Comparison of ENCODE assay signal across 9 mouse cellular contexts in genomic region chr11:22982846-22983245, GRCm38 (mm10). TPM values are rescaled to one million over a fixed set of nuclear protein-coding genes. Genes with fewer than 3 reads are reported as not detected.
DNase-seq lines count a peak whose midpoint lies in the region; ATAC-seq and TF ChIP-seq lines count a peak whose summit lies in the region.
"Had no signal": no experiment of that assay in that cellular context is flagged by ENCODE, and none has a peak within 500 bp of the region (broad histone marks: within the 10 kb centered on the region; RNA-seq: fewer than 3 reads in every experiment).

No protein-coding gene starts in this region.

- H3K4me1 ChIP-seq in lung, embryonic 15.5 days: peaks cover 23% of the 10 kb centered on the region
- peaks cover 5% of the 10 kb centered on the region for H3K4me1 ChIP-seq in hindbrain, postnatal 0 days (ENCODE audit: insufficient read depth, low read length)
- H3K4me1 ChIP-seq in neural tube, embryonic 13.5 days (replicated peaks): peaks cover 39% of the 10 kb centered on the region

- no peak for DNase-seq in gastrocnemius, adult 2 months
- no peak for DNase-seq in gastrocnemius, postnatal 4 days (ENCODE audit: low spot score in 2 of 2)
- no peak for DNase-seq in lung, postnatal 14 days
- no peak for DNase-seq in hindbrain, postnatal 0 days (ENCODE audit: low spot score)

- TF ChIP-seq CTCF in gastrocnemius, adult 2 months (IDR thresholded peaks at IDR 0.05): no peak
- no peak for TF ChIP-seq CTCF in hindbrain, postnatal 0 days (IDR thresholded peaks at IDR 0.05; ENCODE audit: low read depth)

- no peak for ATAC-seq in lung, embryonic 15.5 days (ENCODE audit: borderline replicate concordance, extremely low read depth, low FRiP score, low TSS enrichment)
- ATAC-seq in hindbrain, postnatal 0 days: no peak
- ATAC-seq in neural tube, embryonic 13.5 days (ENCODE audit: low read depth): no peak
- no peak for ATAC-seq in erythroid progenitor cell, adult 5-6 weeks (replicated peaks; ENCODE audit: low FRiP score, poor library complexity, severe bottlenecking)
- ATAC-seq in monocyte, adult 5-6 weeks (replicated peaks; ENCODE audit: insufficient number of reproducible peaks, low FRiP score, low TSS enrichment, poor library complexity, severe bottlenecking): no peak

- H3K9ac ChIP-seq in lung, embryonic 15.5 days: no peak overlapping the region
- no peak overlapping the region; the same call in 1 of the 2 replicates for H3K9ac ChIP-seq in hindbrain, postnatal 0 days (replicated peaks; ENCODE audit: low read length)
- no peak overlapping the region for H3K9ac ChIP-seq in neural tube, embryonic 13.5 days

- 72% methylated on average over 6 of the region's 6 CpGs for WGBS in lung, embryonic 15.5 days
- 72% methylated on average over 6 of the region's 6 CpGs for WGBS in hindbrain, postnatal 0 days
- 77% methylated on average over 6 of the region's 6 CpGs for WGBS in neural tube, embryonic 13.5 days

- no peaks in the 10 kb centered on the region for H3K9me3 ChIP-seq in lung, embryonic 15.5 days
- H3K9me3 ChIP-seq in hindbrain, postnatal 0 days (ENCODE audit: low read length): no peaks in the 10 kb centered on the region
- no peaks in the 10 kb centered on the region for H3K9me3 ChIP-seq in neural tube, embryonic 13.5 days
- H3K9me3 ChIP-seq: midbrain, embryonic 12.5 days had no signal

- no peaks in the 10 kb centered on the region for H3K27me3 ChIP-seq in lung, embryonic 15.5 days
- H3K27me3 ChIP-seq in hindbrain, postnatal 0 days (ENCODE audit: insufficient read depth, low read length): no peaks in the 10 kb centered on the region
- H3K27me3 ChIP-seq in neural tube, embryonic 13.5 days: no peaks in the 10 kb centered on the region
- H3K27me3 ChIP-seq: midbrain, embryonic 12.5 days had no signal

- peak overlapping the region; percentile 96 for H3K4me3 ChIP-seq in gastrocnemius, adult 2 months
- no peak overlapping the region for H3K4me3 ChIP-seq in lung, embryonic 15.5 days
- peak overlapping the region; percentile 53; the same call in 1 of the 2 replicates for H3K4me3 ChIP-seq in hindbrain, postnatal 0 days (ENCODE audit: low read length)
- peak overlapping the region; percentile 65; the same call in 1 of the 2 replicates for H3K4me3 ChIP-seq in neural tube, embryonic 13.5 days

- H3K4me2 ChIP-seq in lung, embryonic 15.5 days: peak overlapping the region; percentile 70
- H3K4me2 ChIP-seq in hindbrain, postnatal 0 days (ENCODE audit: low read depth, low read length): peak overlapping the region; percentile 89
- peak overlapping the region; percentile 84 for H3K4me2 ChIP-seq in neural tube, embryonic 13.5 days

- peaks cover 9% of the 10 kb centered on the region; the same call in 1 of the 2 replicates for H3K36me3 ChIP-seq in lung, embryonic 15.5 days
- peaks cover 4% of the 10 kb centered on the region; the same call in 1 of the 2 replicates for H3K36me3 ChIP-seq in hindbrain, postnatal 0 days (ENCODE audit: insufficient read depth, low read length)
- H3K36me3 ChIP-seq in neural tube, embryonic 13.5 days: peaks cover 6% of the 10 kb centered on the region

- H3K27ac ChIP-seq in gastrocnemius, adult 2 months: peak overlapping the region; percentile 95
- no peak overlapping the region for H3K27ac ChIP-seq in lung, embryonic 15.5 days
- peak overlapping the region; percentile 86; the same call in 1 of the 2 replicates for H3K27ac ChIP-seq in hindbrain, postnatal 0 days
- H3K27ac ChIP-seq in neural tube, embryonic 13.5 days (replicated peaks): peak overlapping the region; percentile 95; the same call in 1 of the 2 replicates

- intact Hi-C loops in gastrocnemius, adult 2 months (cut with DNase I): loop anchor here (10.0 kb wide), 1 partner anchor 512 kb away; the partner anchor contains the start of gene Ahsa2

RNA-seq across cellular contexts. Expression of gene Commd1, which starts 0.7 kb away (rescaled TPM):
- total RNA-seq in gastrocnemius, adult 2 months (2021): 100 to 1,000 TPM in 1 of 2 experiments, 10 to 100 TPM in 1; 89.3 to 105 TPM
- 100 to 1,000 TPM; 139 to 159 TPM for total RNA-seq in gastrocnemius, postnatal 4 days (2021)
- 368 and 400 TPM in 2 replicates for polyA plus RNA-seq in lung, embryonic 15.5 days (2015; fragmentation: Nextera tagmentation; extraction: Ambion mirVana)
- 11.6 and 15.5 TPM in 2 replicates for total RNA-seq in hindbrain, postnatal 0 days (2014; rRNA removed)
- 242 and 247 TPM in 2 replicates for polyA plus RNA-seq in hindbrain, postnatal 0 days (2015; fragmentation: Nextera tagmentation; extraction: Ambion mirVana)
- 302 and 308 TPM in 2 replicates for polyA plus RNA-seq in neural tube, embryonic 13.5 days (2015; fragmentation: Nextera tagmentation; extraction: Ambion mirVana)
- 38.1 and 66.7 TPM in 2 replicates for total RNA-seq in erythroid progenitor cell, adult 5-6 weeks (2015; ENCODE audit: low replicate concordance)
- 30.7 and 36.3 TPM in 2 replicates for total RNA-seq in erythroid progenitor cell, adult 5-6 weeks (2017; ENCODE audit: low replicate concordance)
- total RNA-seq in monocyte, adult 5-6 weeks (2017): 42.8 to 84.2 TPM (median 45.9 TPM) in 3 replicates

RNA-seq across cellular contexts. Expression of gene Gm28048, which starts 1.0 kb away (rescaled TPM):
- total RNA-seq in gastrocnemius, adult 2 months (2021): 1 to 10 TPM; 1.8 to 2.1 TPM
- total RNA-seq in gastrocnemius, postnatal 4 days (2021): 1 to 10 TPM; 5.5 to 6.5 TPM
- polyA plus RNA-seq in lung, embryonic 15.5 days (2015; fragmentation: Nextera tagmentation; extraction: Ambion mirVana): 14.6 and 16.3 TPM in 2 replicates
- total RNA-seq in hindbrain, postnatal 0 days (2014; rRNA removed): not detected in 2 replicates
- 3.2 and 3.4 TPM in 2 replicates for polyA plus RNA-seq in hindbrain, postnatal 0 days (2015; fragmentation: Nextera tagmentation; extraction: Ambion mirVana)
- polyA plus RNA-seq in neural tube, embryonic 13.5 days (2015; fragmentation: Nextera tagmentation; extraction: Ambion mirVana): 6.7 and 7.4 TPM in 2 replicates
- total RNA-seq in erythroid progenitor cell, adult 5-6 weeks (2015; ENCODE audit: low replicate concordance): 13.0 and 16.9 TPM in 2 replicates
- 1.6 and 13.6 TPM in 2 replicates for total RNA-seq in erythroid progenitor cell, adult 5-6 weeks (2017; ENCODE audit: low replicate concordance)
- total RNA-seq in monocyte, adult 5-6 weeks (2017): 21.3 to 32.3 TPM (median 25.1 TPM) in 3 replicates

RNA-seq across cellular contexts. Expression of gene Cct4, which starts 7.5 kb away (rescaled TPM):
- 100 to 1,000 TPM in 1 of 2 experiments, 10 to 100 TPM in 1; 99.6 to 110 TPM for total RNA-seq in gastrocnemius, adult 2 months (2021)
- total RNA-seq in gastrocnemius, postnatal 4 days (2021): 100 to 1,000 TPM; 146 to 158 TPM
- polyA plus RNA-seq in lung, embryonic 15.5 days (2015; fragmentation: Nextera tagmentation; extraction: Ambion mirVana): 265 and 271 TPM in 2 replicates
- total RNA-seq in hindbrain, postnatal 0 days (2014; rRNA removed): 128 and 143 TPM in 2 replicates
- 219 and 220 TPM in 2 replicates for polyA plus RNA-seq in hindbrain, postnatal 0 days (2015; fragmentation: Nextera tagmentation; extraction: Ambion mirVana)
- 306 and 322 TPM in 2 replicates for polyA plus RNA-seq in neural tube, embryonic 13.5 days (2015; fragmentation: Nextera tagmentation; extraction: Ambion mirVana)
- total RNA-seq in erythroid progenitor cell, adult 5-6 weeks (2015; ENCODE audit: low replicate concordance): 104 and 114 TPM in 2 replicates
- 71.1 and 77.6 TPM in 2 replicates for total RNA-seq in erythroid progenitor cell, adult 5-6 weeks (2017; ENCODE audit: low replicate concordance)
- 162 to 183 TPM (median 162 TPM) in 3 replicates for total RNA-seq in monocyte, adult 5-6 weeks (2017)

RNA-seq across cellular contexts. Expression of gene Zrsr1, which starts 11.0 kb away (rescaled TPM):
- total RNA-seq in gastrocnemius, adult 2 months (2021): 10 to 100 TPM; 20.7 to 20.9 TPM
- 10 to 100 TPM in 1 of 2 experiments, 1 to 10 TPM in 1; 9.2 to 11.4 TPM for total RNA-seq in gastrocnemius, postnatal 4 days (2021)
- 2.8 and 2.9 TPM in 2 replicates for polyA plus RNA-seq in lung, embryonic 15.5 days (2015; fragmentation: Nextera tagmentation; extraction: Ambion mirVana)
- 16.7 and 20.6 TPM in 2 replicates for total RNA-seq in hindbrain, postnatal 0 days (2014; rRNA removed)
- polyA plus RNA-seq in hindbrain, postnatal 0 days (2015; fragmentation: Nextera tagmentation; extraction: Ambion mirVana): 8.4 and 9.1 TPM in 2 replicates
- 8.9 and 9.4 TPM in 2 replicates for polyA plus RNA-seq in neural tube, embryonic 13.5 days (2015; fragmentation: Nextera tagmentation; extraction: Ambion mirVana)
- 27.4 and 31.0 TPM in 2 replicates for total RNA-seq in erythroid progenitor cell, adult 5-6 weeks (2015; ENCODE audit: low replicate concordance)
- 48.4 and 75.7 TPM in 2 replicates for total RNA-seq in erythroid progenitor cell, adult 5-6 weeks (2017; ENCODE audit: low replicate concordance)
- 18.8 to 34.8 TPM (median 27.8 TPM) in 3 replicates for total RNA-seq in monocyte, adult 5-6 weeks (2017)

RNA-seq across cellular contexts. Expression of gene Fam161a, which starts 24.5 kb away (rescaled TPM):
- 1 to 10 TPM; 1.9 to 3.0 TPM for total RNA-seq in gastrocnemius, adult 2 months (2021)
- 1 to 10 TPM; 3.1 to 4.0 TPM for total RNA-seq in gastrocnemius, postnatal 4 days (2021)
- polyA plus RNA-seq in lung, embryonic 15.5 days (2015; fragmentation: Nextera tagmentation; extraction: Ambion mirVana): 5.5 and 5.8 TPM in 2 replicates
- total RNA-seq in hindbrain, postnatal 0 days (2014; rRNA removed): 2.9 and 10.7 TPM in 2 replicates
- polyA plus RNA-seq in hindbrain, postnatal 0 days (2015; fragmentation: Nextera tagmentation; extraction: Ambion mirVana): 4.9 and 6.8 TPM in 2 replicates
- 4.1 and 4.9 TPM in 2 replicates for polyA plus RNA-seq in neural tube, embryonic 13.5 days (2015; fragmentation: Nextera tagmentation; extraction: Ambion mirVana)
- total RNA-seq in erythroid progenitor cell, adult 5-6 weeks (2015; ENCODE audit: low replicate concordance): 8.0 and 29.9 TPM in 2 replicates
- total RNA-seq in erythroid progenitor cell, adult 5-6 weeks (2017; ENCODE audit: low replicate concordance): 6.8 and 19.2 TPM in 2 replicates
- total RNA-seq in monocyte, adult 5-6 weeks (2017): 1.2 to 4.5 TPM (median 1.8 TPM) in 3 replicates
